Mouse (Mus musculus) heart, embryonic 10.5 days (tissue): ENCODE data around the gene Pnpla8. TPM values are rescaled to one million over a fixed set of nuclear protein-coding genes. Genes with fewer than 3 reads are reported as not detected.
"Not testable (repeated sequence)": the region's sequence is repeated elsewhere in the genome, so short reads cannot be mapped to it uniquely, and the experiment has no call there.

ENCODE experiments used
- DNase-seq: peaks from one replicate; pipeline ENCODE4 v3.0.0-alpha.2; 2017; ENCODE audit warnings: low spot score
- H3K27ac ChIP-seq: fragments of 300-500 bp; sonication (generic); 2 replicates; pipeline ENCODE4 v1.5.1; 2016; ENCODE audit warnings: mild to moderate bottlenecking
- H3K27me3 ChIP-seq: fragments of 300-500 bp; sonication (generic); 2 replicates; pipeline ENCODE4 v1.6.1; 2016; ENCODE audit warnings: mild to moderate bottlenecking; ENCODE audit not compliant: poor library complexity, insufficient read depth, severe bottlenecking
- H3K36me3 ChIP-seq: fragments of 300-500 bp; sonication (generic); 2 replicates; pipeline ENCODE4 v1.6.1; 2016; ENCODE audit warnings: mild to moderate bottlenecking, moderate library complexity
- H3K4me1 ChIP-seq: fragments of 300-500 bp; sonication (generic); 2 replicates; pipeline ENCODE4 v1.6.1; 2016; ENCODE audit warnings: mild to moderate bottlenecking
- H3K4me3 ChIP-seq: fragments of 300-500 bp; sonication (generic); 2 replicates; pipeline ENCODE4 v1.5.1; 2016; ENCODE audit warnings: mild to moderate bottlenecking, moderate library complexity
- H3K9me3 ChIP-seq: fragments of 300-500 bp; sonication (generic); 2 replicates; pipeline ENCODE4 v1.6.1; 2016; ENCODE audit warnings: mild to moderate bottlenecking, moderate library complexity
- WGBS: fragments of 180-500 bp; shearing (Covaris S2); methylation state at CpG from one replicate; pipeline ENCODE4 v1.1.7; 2016; 5-methylcytosine and 5-hydroxymethylcytosine counted together
- polyA plus RNA-seq: library from polyadenylated mRNA; unstranded; fragments of >200 nt; fragmentation: Nextera tagmentation; extraction: Ambion mirVana; gene quantifications from 2 replicates; pipeline ENCODE4 v1.2.1, GENCODE M21; 2016

Pnpla8 gene
- 48.8 and 53.7 TPM in 2 replicates for polyA plus RNA-seq

GRCm38 (mm10) chr12:44221070-44221469 lies at the start of gene Pnpla8:
Gene Pnpla8 (plus strand): TSS chr12:44221370.
- Histone ChIP-seq H3K4me3 (peak within 1 kb of the TSS; percentile 75), H3K27ac (peak within 1 kb of the TSS; percentile 89)
- H3K36me3 ChIP-seq, DNase-seq, H3K27me3 ChIP-seq, H3K4me1 ChIP-seq, H3K9me3 ChIP-seq: not testable (repeated sequence)
- WGBS, result 87% methylated on average over 2 of the region's 2 CpGs

- DNase-seq, result no peak
- Histone ChIP-seq H3K27ac (no peak overlapping the region), H3K4me1 (no peaks in the 10 kb centered on the region), H3K27me3 (no peaks in the 10 kb centered on the region), H3K9me3 (no peaks in the 10 kb centered on the region), H3K4me3 (no peak overlapping the region), H3K36me3 (no peaks in the 10 kb centered on the region)
- WGBS, result 56% methylated on average over 10 of the region's 10 CpGs
Observed at GRCm38 (mm10) chr12:44176331-44177037, 44.7 kb upstream of the Pnpla8 start.

GRCm38 (mm10) chr12:44177038-44177355 lies 44.2 kb upstream of the Pnpla8 start:
- no peak for DNase-seq
- no peaks in the 10 kb centered on the region for H3K27me3 ChIP-seq
- H3K27ac ChIP-seq, result no peak overlapping the region
- WGBS, result 86% methylated on average over 2 of the region's 2 CpGs
- H3K36me3 ChIP-seq, result no peaks in the 10 kb centered on the region
- H3K9me3 ChIP-seq, result no peaks in the 10 kb centered on the region
- no peaks in the 10 kb centered on the region for H3K4me1 ChIP-seq
- H3K4me3 ChIP-seq, result no peak overlapping the region

- no peaks in the 10 kb centered on the region for H3K27me3 ChIP-seq
- DNase-seq, result no peak
- no peak overlapping the region for H3K4me3 ChIP-seq
- H3K4me1 ChIP-seq, result no peaks in the 10 kb centered on the region
- 53% methylated on average over 9 of the region's 9 CpGs for WGBS
- no peak overlapping the region for H3K27ac ChIP-seq
- H3K9me3 ChIP-seq, result no peaks in the 10 kb centered on the region
- H3K36me3 ChIP-seq, result no peaks in the 10 kb centered on the region
Observed at GRCm38 (mm10) chr12:44181081-44181982, 39.8 kb upstream of the Pnpla8 start.

GRCm38 (mm10) chr12:44197873-44198525 lies 23.2 kb upstream of the Pnpla8 start:
- no peak for DNase-seq
- Histone ChIP-seq H3K4me3 (no peak overlapping the region), H3K4me1 (no peaks in the 10 kb centered on the region), H3K36me3 (0 out of 2 replicates have a peak, but pooled peaks cover 8% of the 10 kb centered on the region), H3K27me3 (no peaks in the 10 kb centered on the region), H3K9me3 (no peaks in the 10 kb centered on the region), H3K27ac (0 out of 2 replicates have a peak overlapping the region, but pooled peaks have one; percentile 36)
- WGBS, result 40% methylated on average over 4 of the region's 4 CpGs

GRCm38 (mm10) chr12:44209141-44209823 lies 11.9 kb upstream of the Pnpla8 start:
- under 1% methylated on average over 37 of the region's 37 CpGs for WGBS

GRCm38 (mm10) chr12:44209824-44210752 lies 11.1 kb upstream of the Pnpla8 start, which contains the start of gene Dnajb9:
Gene Dnajb9 (minus strand): TSS chr12:44210326.
- peak; percentile 100 for DNase-seq
- peak within 1 kb of the TSS; percentile 93 for H3K4me3 ChIP-seq
- H3K36me3 ChIP-seq, result peaks cover 4% of the 10 kb centered on the region; the same call in 1 of the 2 replicates
- H3K27me3 ChIP-seq, result no peaks in the 10 kb centered on the region
- H3K4me1 ChIP-seq, result no peaks in the 10 kb centered on the region
- H3K27ac ChIP-seq, result peak within 1 kb of the TSS; percentile 91
- no peaks in the 10 kb centered on the region for H3K9me3 ChIP-seq
- WGBS, result under 1% methylated on average over 77 of the region's 77 CpGs

More at GRCm38 (mm10) chr12:44209141-44209823, 11.9 kb upstream of the Pnpla8 start:
- no peak for DNase-seq
- Histone ChIP-seq H3K27ac (peak overlapping the region; percentile 91), H3K27me3 (no peaks in the 10 kb centered on the region), H3K4me1 (no peaks in the 10 kb centered on the region), H3K9me3 (no peaks in the 10 kb centered on the region), H3K4me3 (peak overlapping the region; percentile 93), H3K36me3 (peaks cover 5% of the 10 kb centered on the region; the same call in 1 of the 2 replicates)

- Histone ChIP-seq H3K4me3 (no peak overlapping the region), H3K36me3 (no peaks in the 10 kb centered on the region), H3K27me3 (no peaks in the 10 kb centered on the region), H3K27ac (no peak overlapping the region), H3K9me3 (no peaks in the 10 kb centered on the region), H3K4me1 (no peaks in the 10 kb centered on the region)
- DNase-seq, result no peak
- 90% methylated on average over 3 of the region's 3 CpGs for WGBS
Observed at GRCm38 (mm10) chr12:44211555-44211954, 9.6 kb upstream of the Pnpla8 start.

- H3K9me3 ChIP-seq, result no peaks in the 10 kb centered on the region
- H3K27ac ChIP-seq, result peak overlapping the region; percentile 89
- no peak for DNase-seq
- WGBS, result 2% methylated on average over 89 of the region's 89 CpGs
- H3K27me3 ChIP-seq, result no peaks in the 10 kb centered on the region
- H3K36me3 ChIP-seq, result no peaks in the 10 kb centered on the region
- H3K4me1 ChIP-seq, result no peaks in the 10 kb centered on the region
- peak overlapping the region; percentile 75 for H3K4me3 ChIP-seq
Observed at GRCm38 (mm10) chr12:44221651-44222356, 634 bp downstream of the Pnpla8 start.

- Histone ChIP-seq H3K9me3 (no peaks in the 10 kb centered on the region), H3K36me3 (no peaks in the 10 kb centered on the region), H3K4me3 (no peak overlapping the region), H3K27me3 (no peaks in the 10 kb centered on the region), H3K27ac (no peak overlapping the region), H3K4me1 (no peaks in the 10 kb centered on the region)
- DNase-seq, result no peak
- WGBS, result 44% methylated on average over 3 of the region's 3 CpGs
Observed at GRCm38 (mm10) chr12:44223044-44223443, 1.9 kb downstream of the Pnpla8 start.

GRCm38 (mm10) chr12:44224650-44225049 lies 3.5 kb downstream of the Pnpla8 start:
- H3K36me3 ChIP-seq, result no peaks in the 10 kb centered on the region
- H3K27me3 ChIP-seq, result no peaks in the 10 kb centered on the region
- no peak overlapping the region for H3K4me3 ChIP-seq
- WGBS, result 66% methylated on average over 3 of the region's 3 CpGs
- no peaks in the 10 kb centered on the region for H3K9me3 ChIP-seq
- no peaks in the 10 kb centered on the region for H3K4me1 ChIP-seq
- no peak overlapping the region for H3K27ac ChIP-seq
- no peak for DNase-seq
